Mouse (Mus musculus) liver, adult 2 months (tissue): ENCODE measurements around the gene Aox2. TPM values are rescaled to one million over a fixed set of nuclear protein-coding genes. Genes with fewer than 3 reads are reported as not detected.

Source experiments
- DNase-seq: peaks from one replicate; pipeline ENCODE4 v3.0.0-alpha.2; 2011; ENCODE audit warnings: low read depth, low spot score; ENCODE audit errors: extremely low read depth
- H3K27ac ChIP-seq: fragments of 200-500 bp; replicated peaks from 2 replicates; pipeline ENCODE4 v1.5.1; 2012; ENCODE audit warnings: low read depth, mild to moderate bottlenecking, control low read depth, inconsistent platforms, low read length; ENCODE audit not compliant: insufficient read depth
- H3K27me3 ChIP-seq: fragments of 200-500 bp; 2 replicates; pipeline ENCODE4 v1.6.1; 2012; ENCODE audit warnings: mild to moderate bottlenecking, moderate library complexity, low read length, inconsistent platforms; ENCODE audit not compliant: control insufficient read depth, insufficient read depth
- H3K36me3 ChIP-seq: fragments of 200-500 bp; 2 replicates; pipeline ENCODE4 v1.6.1; 2012; ENCODE audit warnings: low read length, inconsistent platforms; ENCODE audit not compliant: control insufficient read depth, insufficient read depth
- H3K4me1 ChIP-seq: fragments of 200-500 bp; 2 replicates; pipeline ENCODE4 v1.6.1; 2011; ENCODE audit warnings: low read length; ENCODE audit not compliant: control insufficient read depth, insufficient read depth
- H3K4me3 ChIP-seq: fragments of 200-500 bp; 2 replicates; pipeline ENCODE4 v1.5.1; 2011; ENCODE audit warnings: low read depth, mild to moderate bottlenecking, control low read depth, low read length, moderate library complexity; ENCODE audit not compliant: insufficient read depth
- H3K79me2 ChIP-seq: fragments of 200-500 bp; 2 replicates; pipeline ENCODE4 v1.6.1; 2012; ENCODE audit warnings: inconsistent platforms, mild to moderate bottlenecking, low read length, moderate library complexity; ENCODE audit not compliant: control insufficient read depth, insufficient read depth
- H3K9ac ChIP-seq: fragments of 200-500 bp; 2 replicates; pipeline ENCODE4 v1.6.1; 2012; ENCODE audit warnings: low read depth, mild to moderate bottlenecking, control low read depth, inconsistent platforms, low read length
- CTCF ChIP-seq: fragments of 200-500 bp; IDR thresholded peaks from 2 replicates; pipeline ENCODE4 v1.5.1; 2011; ENCODE audit warnings: low read depth, low read length, control low read depth
- POLR2A ChIP-seq: fragments of 200-500 bp; IDR thresholded peaks from 2 replicates; pipeline ENCODE4 v1.6.1; 2011; ENCODE audit warnings: low read length, control low read depth; ENCODE audit not compliant: insufficient read depth; ENCODE audit errors: extremely low read depth
- WGBS: fragments of 180-500 bp; shearing (Covaris S2); methylation state at CpG from one replicate; pipeline ENCODE4 v1.1.7; 2018; 5-methylcytosine and 5-hydroxymethylcytosine counted together
- polyA plus RNA-seq: library from polyadenylated mRNA; depleted of rRNA; stranded (reverse); fragments of >200 nt; gene quantifications from 2 replicates; pipeline ENCODE4 v1.2.3, GENCODE M21; 2012; rRNA removed
- total RNA-seq: library from RNA; depleted of rRNA; stranded (reverse); fragments of >200 nt; gene quantifications from 2 replicates; pipeline ENCODE4 v1.2.3, GENCODE M21; 2014; rRNA removed

Gene Aox2
- total and polyA plus RNA-seq, 2 experiments: under 0.01 TPM; not detected in 1

- WGBS: 88% methylated on average over 3 of the region's 3 CpGs
- TF ChIP-seq POLR2A (no peak), CTCF (no peak)
- peaks cover 12% of the 10 kb centered on the region; the same call in 1 of the 2 replicates for H3K79me2 ChIP-seq
- no peaks in the 10 kb centered on the region for H3K27me3 ChIP-seq
- no peak overlapping the region for H3K27ac ChIP-seq
- H3K4me3 ChIP-seq: no peak overlapping the region
- H3K9ac ChIP-seq: no peak overlapping the region
- H3K4me1 ChIP-seq: peaks cover 12% of the 10 kb centered on the region
- DNase-seq: no peak
- H3K36me3 ChIP-seq: peaks cover 16% of the 10 kb centered on the region
Measured at GRCm38 (mm10) chr1:58424551-58424950, 146.4 kb downstream of the Aox2 start.

Other genes with a start within 250 kb of the Aox2 start
- gene Aox1, start 248.4 kb upstream of the Aox2 start, total RNA-seq: 37.1 and 53.2 TPM in 2 replicates
- 17.8 and 19.5 TPM in 2 replicates for gene Aox1, start 248.4 kb upstream of the Aox2 start, polyA plus RNA-seq
- gene Aox3, start 165.2 kb upstream of the Aox2 start, total RNA-seq: 244 and 296 TPM in 2 replicates
- 56.6 and 59.0 TPM in 2 replicates for gene Aox3, start 165.2 kb upstream of the Aox2 start, polyA plus RNA-seq
- gene Aox4, start 67.9 kb upstream of the Aox2 start, total RNA-seq: not detected in 2 replicates
- not detected in 2 replicates for gene Aox4, start 67.9 kb upstream of the Aox2 start, polyA plus RNA-seq
- gene Bzw1, start 114.6 kb downstream of the Aox2 start, total RNA-seq: 94.4 and 103 TPM in 2 replicates
- 16.1 and 17.7 TPM in 2 replicates for gene Bzw1, start 114.6 kb downstream of the Aox2 start, polyA plus RNA-seq
- 128 and 163 TPM in 2 replicates for gene Clk1, start 145.7 kb downstream of the Aox2 start, total RNA-seq
- gene Clk1, start 145.7 kb downstream of the Aox2 start, polyA plus RNA-seq: 16.7 and 23.0 TPM in 2 replicates
- gene Nif3l1, start 166.8 kb downstream of the Aox2 start, total RNA-seq: 9.4 and 10.5 TPM in 2 replicates
- 11.4 and 11.9 TPM in 2 replicates for gene Nif3l1, start 166.8 kb downstream of the Aox2 start, polyA plus RNA-seq
- gene Ppil3, start 167.2 kb downstream of the Aox2 start, total RNA-seq: 21.5 and 32.6 TPM in 2 replicates
- gene Ppil3, start 167.2 kb downstream of the Aox2 start, polyA plus RNA-seq: 13.6 and 14.2 TPM in 2 replicates
- gene Orc2, start 226.8 kb downstream of the Aox2 start, total RNA-seq: 4.8 and 5.2 TPM in 2 replicates
- gene Orc2, start 226.8 kb downstream of the Aox2 start, polyA plus RNA-seq: 1.6 and 1.7 TPM in 2 replicates